In genomic region chr11:120227571-120228051, GRCm38 (mm10) we compare ENCODE assay signal across 8 mouse cellular contexts. TPM values are rescaled to one million over a fixed set of nuclear protein-coding genes. Genes with fewer than 3 reads are reported as not detected.
DNase-seq lines count a peak whose midpoint lies in the region; ATAC-seq and TF ChIP-seq lines count a peak whose summit lies in the region.

No protein-coding gene starts in this region.

- no peaks in the 10 kb centered on the region for H3K36me3 ChIP-seq in heart, embryonic 15.5 days
- no peaks in the 10 kb centered on the region for H3K36me3 ChIP-seq in limb, embryonic 13.5 days
- no peaks in the 10 kb centered on the region for H3K36me3 ChIP-seq in stomach, postnatal 0 days (ENCODE audit: control insufficient read depth, insufficient read depth, low read length)

- WGBS in heart, embryonic 15.5 days = 20% methylated on average over 8 of the region's 8 CpGs
- 4% methylated on average over 8 of the region's 8 CpGs for WGBS in limb, embryonic 13.5 days
- 45% methylated on average over 8 of the region's 8 CpGs for WGBS in stomach, postnatal 0 days

- peak overlapping the region; percentile 25 for H3K9ac ChIP-seq in heart, embryonic 15.5 days
- peak overlapping the region; percentile 58 for H3K9ac ChIP-seq in limb, embryonic 13.5 days
- no peak overlapping the region for H3K9ac ChIP-seq in stomach, postnatal 0 days (ENCODE audit: low read length)

- H3K4me3 ChIP-seq in heart, embryonic 15.5 days = peak overlapping the region; percentile 6; the same call in 1 of the 2 replicates
- H3K4me3 ChIP-seq in limb, embryonic 13.5 days = peak overlapping the region; percentile 92
- H3K4me3 ChIP-seq in stomach, postnatal 0 days (ENCODE audit: low read depth, low read length) = no peak overlapping the region

- no peak for ATAC-seq in heart, embryonic 15.5 days (replicated peaks; ENCODE audit: insufficient number of reproducible peaks, insufficient read depth, low FRiP score, low read depth)
- ATAC-seq in limb, embryonic 13.5 days (ENCODE audit: low FRiP score, low read depth) = no peak
- ATAC-seq in stomach, postnatal 0 days (ENCODE audit: low FRiP score, low TSS enrichment) = no peak

- intact Hi-C loops in heart, postnatal 36 days (cut with DNase I) = no loop called here

- TF ChIP-seq CTCF in stomach, postnatal 0 days (IDR thresholded peaks at IDR 0.05; ENCODE audit: low read depth) = no peak

- no peak for TF ChIP-seq EP300 in stomach, postnatal 0 days (optimal IDR thresholded peaks at IDR 0.05)

- peak overlapping the region; percentile 91 for H3K27ac ChIP-seq in heart, embryonic 15.5 days
- H3K27ac ChIP-seq in limb, embryonic 13.5 days = peak overlapping the region; percentile 93
- H3K27ac ChIP-seq in stomach, postnatal 0 days (replicated peaks) = peak overlapping the region; percentile 45; the same call in 1 of the 2 replicates

- peaks cover 76% of the 10 kb centered on the region for H3K4me1 ChIP-seq in heart, embryonic 15.5 days (replicated peaks)
- peaks cover 83% of the 10 kb centered on the region for H3K4me1 ChIP-seq in limb, embryonic 13.5 days
- H3K4me1 ChIP-seq in stomach, postnatal 0 days (replicated peaks; ENCODE audit: control insufficient read depth, insufficient read depth) = peaks cover 33% of the 10 kb centered on the region

- peak overlapping the region; percentile 44 for H3K4me2 ChIP-seq in heart, embryonic 15.5 days
- peak overlapping the region; percentile 99 for H3K4me2 ChIP-seq in limb, embryonic 13.5 days (replicated peaks)
- H3K4me2 ChIP-seq in stomach, postnatal 0 days (replicated peaks; ENCODE audit: low read depth) = peak overlapping the region; percentile 11; the same call in 1 of the 2 replicates

- no peaks in the 10 kb centered on the region for H3K27me3 ChIP-seq in heart, embryonic 15.5 days
- no peaks in the 10 kb centered on the region; the same call in 1 of the 2 replicates for H3K27me3 ChIP-seq in limb, embryonic 13.5 days
- H3K27me3 ChIP-seq in stomach, postnatal 0 days (ENCODE audit: control insufficient read depth, insufficient read depth, low read length) = no peaks in the 10 kb centered on the region

- H3K9me3 ChIP-seq in heart, embryonic 15.5 days (replicated peaks) = no peaks in the 10 kb centered on the region
- no peaks in the 10 kb centered on the region for H3K9me3 ChIP-seq in limb, embryonic 13.5 days
- H3K9me3 ChIP-seq in stomach, postnatal 0 days (ENCODE audit: control insufficient read depth, low read length) = no peaks in the 10 kb centered on the region

- peak; percentile 92 for DNase-seq in heart, adult 11 months
- no peak for DNase-seq in heart, postnatal 36 days
- DNase-seq in cerebellum, postnatal 25 days = peak; percentile 25 to 45
- DNase-seq in stomach, postnatal 0 days (ENCODE audit: low spot score) = no peak
- DNase-seq in gastrocnemius, adult 18-20 months (ENCODE audit: low spot score) = no peak
- DNase-seq in left cerebral cortex, adult 9 months (ENCODE audit: low spot score in 2 of 2) = no peak

RNA-seq across cellular contexts. Expression of gene Bahcc1, which starts 5.1 kb away (rescaled TPM):
- 10 to 100 TPM in 1 of 2 experiments, 1 to 10 TPM in 1; 8.5 to 11.2 TPM for total RNA-seq in heart, postnatal 36 days (2021)
- 4.2 and 5.7 TPM in 2 replicates for polyA plus RNA-seq in heart, embryonic 15.5 days (2015; fragmentation: Nextera tagmentation; extraction: Ambion mirVana)
- 12.7 and 13.8 TPM in 2 replicates for polyA plus RNA-seq in limb, embryonic 13.5 days (2015; fragmentation: Nextera tagmentation; extraction: Ambion mirVana)
- polyA plus RNA-seq in stomach, postnatal 0 days (2015; fragmentation: Nextera tagmentation; extraction: Ambion mirVana) = 2.7 and 2.9 TPM in 2 replicates
- total RNA-seq in gastrocnemius, adult 18-20 months (2021) = 1 to 10 TPM; 3.4 to 4.6 TPM

Comparison
In these comparisons a context has a peak if more than half of its experiments do, and no peak if none do; other contexts are left out.
1. DNase-seq: peak in heart, adult 11 months (single experiment) and cerebellum, postnatal 25 days (2 of 2); none in heart, postnatal 36 days (0 of 2), stomach, postnatal 0 days (single experiment), gastrocnemius, adult 18-20 months (single experiment) and left cerebral cortex, adult 9 months (0 of 2).
2. H3K4me2 ChIP-seq: peak in every context shown above with its lines; median percentile 99 in limb, embryonic 13.5 days; 44 in heart, embryonic 15.5 days; 11 in stomach, postnatal 0 days.
3. Peak in every context shown above with its lines, with median percentiles within 50 percentile points of each other: H3K27ac ChIP-seq.